Mouse (Mus musculus) cerebellum, adult 2 months (tissue): ENCODE measurements at regions not wholly inside any gene's neighbourhood (a gene's known extent, or its start where the extent isn't known, plus 50 kb on each side); places are given as distances from the start of the nearest gene placed in this dataset.

Experiments
- CTCF ChIP-seq: fragments of 200-500 bp; IDR thresholded peaks from 2 replicates; pipeline ENCODE4 v1.5.1; 2011; ENCODE audit warnings: low read depth, mild to moderate bottlenecking, control low read depth, low read length, moderate library complexity, borderline replicate concordance; ENCODE audit not compliant: insufficient read depth
- POLR2A ChIP-seq: fragments of 200-500 bp; IDR thresholded peaks from 2 replicates; pipeline ENCODE4 v1.6.1; 2011; ENCODE audit warnings: low read length, control low read depth, borderline replicate concordance; ENCODE audit not compliant: insufficient read depth

DNA sequence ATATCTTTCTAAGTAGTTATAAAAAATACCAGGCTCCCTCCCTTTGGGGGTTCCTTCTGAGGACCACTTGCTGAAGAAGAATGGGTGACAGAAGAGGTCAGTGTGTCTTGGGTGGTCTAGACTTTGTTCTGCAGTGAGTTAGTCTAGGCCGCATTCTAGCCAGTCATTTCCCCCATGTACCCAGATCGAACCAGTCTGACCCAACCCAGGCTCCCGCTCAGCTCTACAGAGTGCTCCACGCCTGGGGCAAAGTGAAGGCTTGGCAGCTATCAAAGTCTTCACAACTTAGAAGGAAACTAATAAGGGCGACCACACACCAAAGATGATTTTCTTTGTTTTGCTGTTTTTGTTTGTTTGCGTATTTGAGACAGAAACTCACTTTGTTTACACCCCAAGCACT lies 92.4 kb upstream of the Marcks start:
- no peak for TF ChIP-seq CTCF
- TF ChIP-seq POLR2A, result no peak
